Mouse (Mus musculus): ENCODE measurements at regions not wholly inside any gene's neighbourhood (a gene's known extent, or its start where the extent isn't known, plus 50 kb on each side); places are given as distances from the start of the nearest gene placed in this dataset.
"Not testable (repeated sequence)": the region's sequence is repeated elsewhere in the genome, so short reads cannot be mapped to it uniquely, and the experiment has no call there.

DNA sequence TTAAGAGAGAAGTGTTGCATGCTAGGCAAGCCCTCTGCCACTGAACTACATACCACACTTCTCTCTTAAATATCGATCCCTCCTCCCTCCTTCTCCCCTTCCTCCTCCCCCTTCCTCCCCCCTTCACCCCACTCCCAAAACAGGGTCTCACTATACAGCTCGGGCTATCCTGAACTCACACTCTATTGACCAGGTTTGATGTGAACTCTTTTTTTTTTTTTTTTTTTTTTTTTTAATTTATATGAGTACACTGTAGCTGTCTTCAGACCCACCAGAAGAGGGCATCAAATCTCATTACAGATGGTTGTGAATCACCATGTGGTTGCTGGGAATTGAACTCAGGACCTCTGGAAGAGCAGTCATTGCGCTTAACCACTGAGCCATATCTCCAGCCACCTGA, 53.3 kb upstream of the Agps start:
- not testable (repeated sequence) for TF ChIP-seq CTCF (IDR thresholded peaks at IDR 0.05; ENCODE audit: extremely low read depth, insufficient read length, insufficient replicate concordance, low read depth, low read length); POLR2A (IDR thresholded peaks at IDR 0.05; ENCODE audit: low read depth, low read length)

Data from small intestine, adult 2 months (tissue).